Mouse (Mus musculus) cerebellum, adult 9-10 months (tissue): ENCODE results near the gene Hoxa4.

ENCODE experiments used
- DNase-seq: peaks from one replicate; pipeline ENCODE4 v3.0.0; 2022

Hoxa4 gene

DNA sequence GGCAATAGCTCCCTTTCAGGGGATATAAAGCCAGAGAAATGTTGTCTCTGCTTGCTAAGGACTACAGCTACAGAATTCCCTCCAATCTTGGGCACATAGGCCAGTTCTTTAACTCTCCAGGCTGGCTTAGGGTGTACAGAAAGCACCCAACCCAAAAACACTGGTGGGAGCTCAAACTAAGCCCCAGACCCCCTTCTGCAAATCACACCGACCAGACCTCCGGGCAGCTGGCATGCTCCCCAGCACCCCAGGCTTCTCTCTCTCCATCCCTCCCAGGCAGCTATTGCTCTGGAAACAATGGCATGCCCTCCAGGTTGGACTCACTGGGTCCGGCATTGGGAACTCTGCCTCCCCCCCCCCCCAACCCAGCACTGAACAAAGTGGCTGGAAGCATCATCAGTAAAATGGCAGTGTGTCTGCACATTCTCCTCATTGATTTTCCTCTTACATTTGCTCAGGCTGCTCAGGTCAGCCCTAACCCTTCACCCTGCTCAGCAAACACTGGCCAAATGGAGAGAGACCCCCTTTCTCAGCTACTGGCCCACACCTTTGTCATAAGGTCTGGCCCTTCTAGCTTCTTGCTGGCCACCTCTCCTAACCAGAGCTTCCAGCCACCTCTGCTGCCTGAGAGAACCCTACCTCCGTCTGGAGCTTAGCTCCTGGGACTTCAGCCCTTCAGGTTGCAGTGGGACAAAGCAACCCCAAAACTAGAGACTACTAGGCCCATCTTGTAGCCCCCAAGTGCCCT, 12.5 kb downstream of the Hoxa4 start:
- DNase-seq: no peak

DNA sequence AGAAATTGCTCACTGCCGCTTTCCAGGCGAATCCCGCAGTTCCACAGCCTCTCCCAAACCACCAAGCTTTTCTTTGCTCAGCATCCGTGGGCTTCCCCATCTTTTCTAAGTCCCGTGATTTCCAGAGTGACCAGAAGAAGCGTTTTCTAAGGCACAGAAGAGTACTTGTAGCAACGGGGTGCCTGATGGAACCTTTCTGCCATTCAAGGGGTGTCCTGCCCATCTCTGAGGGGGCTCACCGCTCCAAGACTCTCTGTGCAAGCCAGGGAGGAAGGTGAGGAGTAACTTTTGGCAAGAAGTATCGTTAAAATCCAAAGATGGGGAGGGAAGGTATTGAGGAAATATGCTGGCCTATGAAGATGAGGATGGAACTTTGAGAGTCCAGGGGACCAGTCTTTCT, 13.7 kb downstream of the Hoxa4 start:
- no peak for DNase-seq

DNA sequence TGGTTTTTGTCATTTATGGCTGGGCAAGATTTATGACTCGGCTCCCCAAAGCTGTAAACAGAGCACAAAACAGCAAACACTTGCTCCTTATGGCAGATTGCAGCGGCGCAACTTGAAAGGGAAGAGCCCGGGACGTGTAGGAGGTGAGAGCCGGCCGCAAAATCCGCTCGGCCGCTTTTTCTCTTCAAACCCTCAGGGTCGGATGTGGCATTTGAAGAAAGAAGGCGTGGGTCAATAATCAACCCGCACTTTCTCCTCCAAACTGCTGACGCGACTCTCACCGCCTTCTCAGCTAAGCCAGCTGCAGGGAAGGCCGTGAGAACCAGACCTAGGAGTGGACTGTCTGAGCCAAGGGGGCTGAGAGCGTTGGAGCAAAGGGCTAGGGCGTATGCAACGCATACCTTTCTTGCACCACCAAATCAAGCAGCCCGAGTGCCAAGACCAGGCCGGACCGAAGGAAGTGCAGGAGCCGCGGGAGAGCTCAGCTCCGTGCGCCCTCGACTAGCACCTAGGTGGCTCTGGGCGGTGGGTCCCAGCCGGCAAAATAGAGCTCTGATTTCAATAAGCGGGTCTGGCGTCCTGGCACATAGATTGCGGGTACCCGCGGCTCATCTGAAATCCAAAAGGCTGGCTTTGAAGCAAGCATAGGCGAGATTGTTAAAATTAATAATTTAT, 14.4 kb downstream of the Hoxa4 start, which contains the start of gene 5730596B20Rik:
Gene 5730596B20Rik (plus strand): TSS at position 438 of the 675 bp plus-strand sequence.
- no peak for DNase-seq

DNA sequence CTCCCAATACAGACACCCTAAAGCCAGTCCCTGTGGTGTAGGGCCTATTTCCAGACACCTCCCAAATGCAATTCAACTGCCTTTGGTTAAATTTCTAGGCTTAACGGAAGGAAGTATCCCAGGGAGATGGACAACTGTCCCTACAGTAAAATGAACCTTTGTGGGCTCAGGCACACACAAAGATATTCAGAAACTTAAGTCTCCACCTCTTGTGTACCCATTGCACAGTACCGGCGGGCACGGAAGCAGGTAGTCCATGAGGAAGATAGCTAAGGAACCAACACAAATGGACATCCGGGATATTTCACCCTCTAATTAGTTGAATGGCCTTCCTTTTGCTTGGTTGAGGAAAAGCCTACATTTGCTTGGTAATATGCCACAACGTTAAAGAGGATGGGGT, 15.2 kb downstream of the Hoxa4 start:
- DNase-seq: no peak

DNA sequence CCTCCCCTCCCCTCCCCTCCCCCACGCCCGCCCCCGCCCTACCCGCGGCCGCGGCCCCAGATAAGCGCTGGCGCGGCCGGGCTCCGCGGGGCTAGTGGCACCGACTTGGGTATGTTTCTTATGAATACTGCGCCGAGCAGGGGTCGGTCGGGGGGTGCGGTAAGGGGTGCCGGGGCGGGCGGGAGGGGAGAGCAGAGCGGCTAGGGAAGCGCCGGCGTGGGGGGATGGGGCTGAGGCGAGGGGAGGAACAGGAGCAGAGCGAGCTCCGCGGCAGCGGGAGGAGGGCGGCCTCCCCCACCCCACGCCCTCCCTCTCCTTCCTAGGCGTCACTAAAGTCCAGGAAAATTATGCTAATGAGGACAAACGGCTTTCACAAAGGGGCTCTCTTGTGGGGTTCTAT, 15.7 kb downstream of the Hoxa4 start:
- DNase-seq: no peak

DNA sequence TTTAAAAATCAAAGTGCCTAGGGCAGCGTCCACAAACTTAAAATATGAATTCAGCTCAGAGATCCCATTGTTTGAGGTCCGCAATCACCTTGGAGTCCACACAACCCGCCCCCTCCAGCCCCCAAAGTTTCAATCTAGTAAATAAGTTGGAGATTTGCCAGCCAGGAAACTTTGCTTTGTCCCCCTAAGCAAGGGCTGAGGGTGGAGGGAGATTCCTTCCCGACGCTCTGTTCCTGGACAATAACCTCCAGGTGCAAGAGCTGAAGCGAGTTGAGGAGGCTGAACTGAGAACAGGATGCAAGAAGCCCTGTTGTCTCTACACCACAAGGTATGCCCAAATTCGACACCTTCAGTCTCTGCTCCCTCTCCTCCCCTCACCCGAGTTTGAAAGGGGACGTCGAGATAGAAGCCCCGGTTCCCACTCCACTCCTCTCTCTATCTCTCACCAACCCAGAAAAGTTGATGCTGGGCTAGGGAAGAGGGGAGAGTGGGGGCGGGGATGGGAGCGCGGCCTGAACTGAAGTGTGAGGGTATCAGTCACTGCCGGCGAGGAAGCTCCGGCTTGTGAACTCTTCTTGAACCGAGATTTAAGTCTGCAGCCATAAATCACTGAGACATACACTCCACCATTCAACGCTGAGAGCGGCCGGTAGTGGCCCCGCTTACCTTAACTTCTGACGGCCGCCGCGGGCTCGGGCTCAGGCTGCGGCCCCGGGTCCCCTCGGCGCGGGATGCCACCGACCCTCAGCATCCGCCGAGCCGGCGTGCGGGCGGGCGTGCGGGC, 16.4 kb downstream of the Hoxa4 start:
- DNase-seq: no peak

DNA sequence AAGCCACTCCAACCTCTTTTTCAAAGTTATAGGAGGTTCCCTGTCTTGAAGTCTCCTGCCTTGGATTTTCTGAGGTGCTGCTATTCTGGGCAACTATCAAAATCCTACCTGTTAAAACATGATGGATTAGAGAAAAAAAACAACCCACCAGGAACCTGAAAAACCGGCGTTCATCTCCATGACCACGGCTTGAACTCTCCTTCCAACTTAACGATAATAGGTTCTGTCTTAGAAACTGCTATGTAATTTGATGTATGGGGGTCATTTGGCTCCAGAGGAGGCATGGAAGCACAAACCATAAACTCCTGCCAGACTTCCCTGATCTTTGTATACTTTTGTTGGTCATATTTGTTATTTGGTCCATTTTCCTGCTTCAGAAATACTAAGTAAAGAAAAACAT, 17.9 kb downstream of the Hoxa4 start:
- DNase-seq: no peak

DNA sequence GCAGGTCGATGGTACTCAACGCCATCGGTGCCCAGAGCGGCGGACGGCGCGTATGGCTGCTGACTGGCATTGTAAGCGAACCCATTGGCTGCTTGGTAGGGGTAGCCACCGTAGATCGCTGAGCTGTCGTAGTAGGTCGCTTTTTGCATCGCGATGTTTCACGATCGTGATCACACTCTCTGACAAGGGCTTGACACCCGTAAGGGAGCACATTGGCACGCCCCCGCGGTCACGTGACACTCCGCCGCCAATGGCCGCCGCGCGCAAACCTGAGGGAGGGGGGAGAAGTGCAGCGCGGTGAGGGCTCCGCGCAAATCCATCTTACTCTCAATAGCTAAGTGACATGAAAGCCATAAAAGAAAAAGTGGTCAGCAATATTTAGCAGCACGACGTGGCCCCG, 19.1 kb downstream of the Hoxa4 start:
- no peak for DNase-seq

DNA sequence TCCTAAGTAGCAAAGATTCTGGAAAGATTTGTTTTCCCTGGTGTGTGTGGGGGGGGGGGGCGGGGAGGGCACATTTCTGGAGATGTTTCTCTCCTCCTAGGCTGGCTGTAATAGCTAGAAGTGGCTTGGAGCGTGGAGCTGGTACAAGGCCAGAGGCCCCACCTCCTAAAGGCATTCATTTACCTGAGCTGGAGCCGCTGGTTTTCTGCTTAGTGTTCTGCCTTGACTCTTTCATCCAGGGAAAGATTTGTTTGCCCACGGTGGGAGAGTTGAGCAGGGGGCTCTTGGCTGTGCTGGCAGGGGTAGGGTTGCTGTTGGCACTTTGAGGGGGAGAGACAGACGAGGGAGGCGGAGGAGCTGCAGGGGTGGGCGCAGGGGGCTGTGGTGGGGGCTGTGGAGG, 19.6 kb downstream of the Hoxa4 start:
- DNase-seq: no peak

DNA sequence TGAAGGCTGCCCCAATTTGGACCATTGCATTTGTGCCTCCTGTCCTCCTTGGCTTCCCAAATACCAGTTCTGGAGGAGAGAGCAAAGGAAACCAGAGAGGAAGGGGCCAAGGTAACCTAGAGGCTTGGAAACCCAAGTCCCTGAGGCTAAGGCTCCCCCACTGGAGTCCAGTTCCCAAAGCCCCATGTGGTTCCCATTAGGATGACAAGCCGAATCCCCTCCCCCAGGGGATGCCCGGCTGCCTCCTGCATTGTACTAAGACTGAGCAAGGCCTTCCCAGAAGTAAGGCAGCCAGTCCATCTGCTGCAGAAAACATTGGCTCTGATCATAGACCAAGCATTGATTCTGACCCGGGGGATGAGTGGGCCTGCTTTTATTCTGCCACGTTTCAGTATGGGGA, 20.2 kb downstream of the Hoxa4 start:
- no peak for DNase-seq

DNA sequence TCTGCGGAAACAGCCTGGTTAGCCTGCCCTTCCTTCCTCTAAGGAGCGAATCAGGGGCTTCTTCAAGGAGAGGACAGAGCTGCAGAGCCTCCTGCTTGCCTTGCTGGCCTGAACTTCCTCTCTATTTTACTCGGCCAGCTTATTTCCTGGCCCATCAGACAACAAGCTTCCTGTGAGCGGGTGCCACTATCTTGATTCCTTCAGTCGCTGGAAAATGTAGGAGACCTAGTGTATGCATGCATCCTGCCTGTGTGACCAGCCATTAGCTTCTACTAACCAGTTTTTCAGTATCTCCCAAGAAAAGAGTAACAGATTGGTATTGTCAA, 20.7 kb downstream of the Hoxa4 start:
- no peak for DNase-seq

DNA sequence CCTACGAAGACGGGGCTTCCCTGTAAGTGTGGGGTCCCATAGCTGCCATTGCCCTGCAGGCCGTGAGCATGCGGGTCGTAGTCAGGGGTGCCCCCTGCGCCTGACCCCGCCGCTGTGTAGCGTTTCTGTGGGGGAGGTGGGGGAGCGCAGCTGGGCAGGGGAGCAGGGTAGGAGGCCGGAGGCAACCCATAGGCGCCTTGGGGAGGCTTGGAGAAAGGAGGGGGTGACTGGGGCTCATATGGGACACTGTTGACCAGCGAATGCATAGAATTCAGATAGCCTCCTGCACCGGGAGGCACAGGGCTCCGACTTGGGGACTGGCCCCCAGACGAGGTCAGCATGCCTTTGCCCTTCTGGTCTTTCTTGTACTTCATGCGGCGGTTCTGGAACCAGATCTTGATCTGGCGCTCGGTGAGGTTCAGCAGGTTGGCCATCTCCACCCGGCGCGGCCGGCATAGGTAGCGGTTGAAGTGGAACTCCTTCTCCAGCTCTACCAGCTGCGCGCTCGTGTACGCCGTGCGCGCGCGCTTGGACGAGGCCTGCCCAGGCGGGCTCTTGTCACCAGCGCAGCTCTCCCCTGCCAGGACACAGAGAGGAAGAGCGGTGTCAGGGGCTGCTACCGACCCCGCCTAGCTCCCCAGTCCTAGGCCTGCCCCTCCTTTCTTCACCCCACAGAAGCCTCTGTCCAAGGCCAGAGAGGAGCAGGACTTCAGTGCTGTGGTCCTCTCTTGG, 21.2 kb downstream of the Hoxa4 start:
- no peak for DNase-seq

DNA sequence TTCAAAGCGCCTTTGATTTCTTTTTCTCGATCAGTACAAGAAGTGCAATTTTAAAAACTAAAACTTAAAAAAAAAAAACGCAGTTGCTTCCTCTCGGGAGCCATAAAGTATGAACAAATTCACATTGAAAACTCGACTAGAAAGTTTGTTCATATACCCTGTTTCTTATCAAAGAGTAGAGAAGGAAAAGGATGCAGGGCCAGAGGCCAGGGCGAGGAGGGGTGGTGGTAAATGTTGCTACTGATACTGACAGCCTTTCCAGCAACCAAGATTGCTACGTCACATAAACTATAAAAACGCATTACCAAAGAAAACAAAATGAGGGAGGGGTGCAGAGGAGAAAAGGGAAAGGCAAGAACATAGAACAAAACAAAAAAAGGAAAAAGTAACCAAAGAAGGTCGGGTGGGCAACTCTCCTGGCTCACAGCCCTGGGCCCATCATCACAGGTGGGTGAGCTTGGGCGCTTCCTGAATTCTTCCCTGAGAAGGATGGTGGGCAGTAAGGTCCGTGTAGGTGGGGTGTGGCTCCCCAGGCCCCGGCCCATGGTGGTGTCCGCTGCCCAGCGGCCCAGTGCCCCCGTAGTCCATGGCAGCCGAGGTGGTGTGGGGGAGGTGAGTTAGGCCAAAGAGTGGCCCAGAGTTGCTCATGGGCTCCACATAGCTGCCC, 21.9 kb downstream of the Hoxa4 start:
- no peak for DNase-seq

DNA sequence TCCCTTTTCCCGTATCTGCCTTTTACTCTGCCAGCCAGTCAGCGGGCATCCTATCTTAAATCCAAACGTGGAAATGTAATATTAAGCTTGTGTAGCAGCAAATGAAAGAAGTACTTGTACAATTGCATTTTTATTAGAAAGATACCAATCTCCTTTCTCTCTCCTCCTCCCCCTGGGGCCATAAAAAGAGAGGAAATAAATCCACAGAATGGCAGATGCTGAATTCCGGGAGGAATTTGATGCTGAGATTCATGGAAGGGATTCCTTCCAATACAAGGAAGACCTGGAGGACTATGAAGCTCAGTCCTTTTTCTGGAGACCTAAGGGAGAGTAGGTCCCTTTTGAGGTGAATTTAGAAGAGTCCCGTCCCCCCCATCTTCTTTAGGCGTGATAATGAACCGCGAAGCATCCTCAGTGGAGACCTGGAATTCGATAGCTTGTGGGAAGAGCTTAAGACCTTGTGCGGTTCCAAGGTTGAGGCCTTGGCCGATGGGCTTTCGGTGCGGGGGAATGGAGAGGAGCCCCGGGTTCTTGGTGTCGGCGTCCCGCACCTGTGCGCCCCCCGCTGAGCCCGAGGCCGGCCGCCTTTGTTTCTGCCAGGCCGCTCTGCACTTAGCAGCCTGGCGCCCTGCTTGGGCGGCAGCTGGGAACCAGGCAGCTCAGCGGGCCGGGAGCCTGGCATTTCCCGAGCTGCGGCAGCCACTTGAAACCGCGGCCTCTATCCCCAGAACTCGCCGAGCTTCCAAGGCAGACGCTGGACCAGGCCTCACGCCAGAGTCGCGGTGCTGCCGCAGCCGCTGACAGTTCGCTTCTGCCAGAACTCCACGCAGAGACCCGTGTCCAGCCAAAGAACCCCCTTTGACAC, 23.1 kb downstream of the Hoxa4 start:
- no peak for DNase-seq

DNA sequence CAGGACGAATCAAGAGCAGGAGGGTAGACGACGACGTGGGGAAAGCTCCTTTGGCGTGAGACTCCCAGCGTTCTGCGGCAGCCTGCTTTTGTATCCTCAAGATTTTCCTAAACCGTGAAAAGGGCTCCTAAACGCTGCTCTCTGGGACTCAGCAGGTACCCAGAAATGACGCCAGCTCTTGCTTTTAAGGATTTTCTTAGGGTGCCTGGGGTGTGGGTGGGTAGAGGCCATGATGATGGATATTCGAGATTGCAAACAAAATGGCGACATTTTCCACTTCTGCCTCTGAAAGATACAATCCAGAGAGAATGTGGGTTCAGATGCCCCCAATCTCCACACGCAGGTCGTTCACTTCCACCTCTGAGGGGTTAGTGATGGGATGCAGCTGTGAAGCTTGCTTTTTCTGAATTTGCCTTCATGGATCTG, 23.8 kb downstream of the Hoxa4 start:
- no peak for DNase-seq

DNA sequence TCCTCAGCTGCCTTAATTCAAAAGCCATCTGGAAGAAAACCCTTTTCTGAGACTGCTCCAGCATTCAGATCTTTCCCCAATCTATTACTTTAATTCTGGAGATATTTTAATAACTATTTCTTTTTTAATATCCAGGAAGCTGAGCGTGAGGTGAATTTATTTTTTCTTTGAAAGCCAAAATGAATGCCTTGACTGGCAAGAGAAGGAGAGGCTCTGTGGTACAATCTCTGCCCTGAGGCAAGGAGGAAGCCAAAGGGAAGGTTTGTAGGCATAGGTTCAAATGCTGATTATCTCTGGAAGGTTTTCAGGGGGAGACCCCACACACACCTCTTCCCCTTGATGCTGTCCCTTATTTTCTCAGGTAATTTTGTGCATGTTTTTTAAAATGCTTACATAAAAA, 24.4 kb downstream of the Hoxa4 start:
- DNase-seq: no peak

DNA sequence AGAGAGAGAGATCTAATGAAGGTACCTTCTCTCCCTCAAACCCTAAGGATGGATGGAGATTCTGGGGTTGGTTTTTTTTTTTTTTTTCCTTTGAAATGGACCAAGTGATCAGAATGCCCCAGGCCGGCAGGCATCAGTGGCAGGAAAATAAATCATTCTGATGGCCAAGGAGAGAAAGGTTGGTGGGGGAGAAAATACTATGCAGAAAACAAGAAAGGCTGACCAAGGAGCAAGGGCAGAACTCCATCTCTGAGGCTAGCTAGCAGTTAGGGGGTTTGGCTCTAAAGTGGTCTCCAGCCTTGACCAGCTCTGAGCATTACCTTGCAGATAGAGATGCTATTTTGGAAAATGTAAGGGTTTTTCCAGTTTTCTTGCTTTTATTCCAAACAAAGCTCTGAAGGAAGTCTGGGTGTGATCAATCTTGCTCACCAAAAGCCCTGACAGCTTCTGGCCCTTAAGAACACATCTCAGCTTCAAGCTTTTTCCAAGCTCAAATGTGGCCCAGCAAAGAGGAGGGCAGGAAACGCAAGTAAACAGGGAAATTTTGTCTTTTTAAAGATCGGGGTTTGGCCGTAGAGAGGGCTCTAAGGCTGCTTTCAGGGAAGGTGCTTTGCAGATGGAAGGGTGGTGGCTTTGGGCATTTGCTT, 25.0 kb downstream of the Hoxa4 start:
- DNase-seq: no peak

DNA sequence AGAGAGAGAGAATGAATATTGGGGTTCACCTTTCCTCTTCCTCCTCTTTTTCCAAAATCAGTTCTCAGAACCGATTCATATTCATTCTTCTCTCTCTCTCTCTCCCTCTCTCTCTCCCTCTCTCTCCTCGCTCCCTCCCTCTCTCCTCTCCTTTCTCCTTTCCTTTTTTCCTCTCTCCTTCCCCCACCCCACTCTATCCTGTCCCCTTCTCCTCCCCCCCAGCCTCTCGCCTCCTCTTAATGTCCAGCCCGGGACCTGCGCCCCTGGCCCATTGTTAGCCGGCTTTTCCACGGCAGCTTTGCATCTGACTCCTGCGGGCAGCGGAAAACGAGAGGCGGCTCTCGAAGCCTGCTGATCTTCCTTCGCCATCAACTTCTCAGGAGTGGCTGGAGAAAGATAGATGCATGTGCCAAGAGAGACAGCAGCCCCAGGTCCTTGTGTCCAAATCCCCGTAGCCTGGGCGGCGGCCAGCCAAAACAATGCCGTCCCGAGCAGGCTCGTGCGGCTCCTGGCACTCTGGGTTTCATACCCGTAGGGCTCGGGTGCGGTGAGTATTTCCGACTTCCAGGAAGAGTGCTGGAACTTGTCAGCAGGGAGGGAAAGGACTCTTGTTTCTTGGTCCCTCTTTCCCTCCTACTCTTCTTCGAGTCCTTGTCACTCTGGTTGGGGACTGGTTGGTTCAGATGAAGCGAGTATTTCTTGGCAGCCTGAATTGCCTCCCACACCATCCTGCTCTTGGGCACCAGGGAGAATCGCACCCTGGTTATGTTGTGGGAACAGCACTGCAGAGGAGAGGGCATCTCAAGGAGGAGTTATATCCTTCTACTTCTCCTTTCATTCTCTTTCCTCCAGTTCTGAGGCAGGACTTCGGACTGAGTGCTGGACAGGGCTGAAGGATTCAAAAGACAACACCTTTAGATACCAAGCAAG, 25.8 kb downstream of the Hoxa4 start:
- no peak for DNase-seq

DNA sequence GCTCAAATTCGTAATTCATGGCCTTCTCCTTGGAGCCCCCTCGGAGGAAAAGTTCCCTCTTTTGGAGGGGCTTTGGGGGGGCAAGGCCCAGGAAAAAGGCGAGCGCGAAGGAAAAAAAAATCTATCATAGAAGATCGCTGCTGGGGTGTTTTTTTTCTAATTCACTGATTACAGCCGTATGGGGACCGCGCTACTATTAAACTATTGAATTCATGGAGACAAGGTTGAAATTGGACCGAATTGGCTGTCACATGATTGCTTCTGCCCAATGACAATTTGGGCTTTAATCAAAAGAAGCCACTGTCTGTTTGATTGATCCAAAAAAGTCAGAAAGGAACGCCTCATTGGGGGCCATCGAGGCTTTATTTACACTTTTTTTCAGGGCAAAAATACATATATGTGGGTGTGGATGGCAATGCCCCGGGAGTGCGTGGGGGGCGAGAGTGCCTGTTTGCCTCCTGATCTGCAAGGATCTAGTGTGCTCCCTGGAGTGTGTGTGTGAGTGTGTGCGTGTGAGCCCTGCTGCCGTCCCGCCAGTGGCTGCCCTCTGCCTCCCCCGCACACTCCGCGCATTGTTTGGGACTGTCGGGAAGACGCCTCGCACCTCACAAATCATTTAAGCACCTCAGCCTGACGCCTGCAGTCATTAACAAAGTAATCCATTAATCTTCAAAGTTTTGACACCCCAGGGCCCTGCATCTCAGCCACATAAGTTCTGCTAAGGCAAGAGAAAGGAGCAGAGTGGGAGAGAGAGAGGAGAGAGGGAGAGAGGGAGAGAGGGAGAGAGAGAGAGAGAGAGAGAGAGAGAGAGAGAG, 26.7 kb downstream of the Hoxa4 start, which contains the start of gene Hoxa2:
Gene Hoxa2 (minus strand): TSS at position 206 of the 815 bp plus-strand sequence.
- no peak for DNase-seq
